Mouse (Mus musculus): Measurements from ENCODE around the gene Prpf31. TPM values are rescaled to one million over a fixed set of nuclear protein-coding genes. Genes with fewer than 3 reads are reported as not detected.

Prpf31 gene
- polyA plus RNA-seq, 1 experiment from 2014 or later, result 66.3 TPM

DNA sequence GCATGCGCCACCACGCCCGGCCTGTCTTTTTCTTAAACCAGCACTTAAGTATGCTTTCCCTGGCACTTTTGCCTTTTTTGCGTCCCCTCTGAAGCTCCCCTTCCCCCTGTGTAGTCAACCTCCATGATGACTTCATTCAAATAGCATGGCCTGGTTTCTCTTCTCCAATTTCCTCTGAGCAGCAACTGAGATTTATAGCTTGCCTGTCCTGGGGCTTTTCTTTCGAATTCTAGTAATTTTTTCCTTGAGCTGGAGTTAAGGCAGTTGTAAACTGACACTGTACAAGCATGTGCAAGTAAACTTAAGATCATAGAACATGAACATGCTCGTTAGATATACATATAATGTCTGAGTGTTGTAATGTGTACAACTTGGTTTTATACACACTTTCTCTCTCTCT, 22.4 kb upstream of the Prpf31 start:
- Histone ChIP-seq H3K9me3 (replicated peaks; ENCODE audit: low read length) (no peaks in the 10 kb centered on the region), H3K4me3 (replicated peaks; ENCODE audit: low read depth, low read length) (no peak overlapping the region), H3K4me1 (replicated peaks; ENCODE audit: insufficient read depth, low read length) (no peaks in the 10 kb centered on the region), H3K36me3 (ENCODE audit: insufficient read depth, low read length) (no peaks in the 10 kb centered on the region), H3K4me2 (ENCODE audit: low read length) (no peak overlapping the region), H3K9ac (ENCODE audit: low read depth, low read length) (no peak overlapping the region), H3K27me3 (ENCODE audit: insufficient read depth, low read length) (no peaks in the 10 kb centered on the region), H3K27ac (no peak overlapping the region)
- WGBS, result 59% methylated on average over 6 of the region's 6 CpGs
- TF ChIP-seq CTCF (IDR thresholded peaks at IDR 0.05; ENCODE audit: low read depth), result no peak
- DNase-seq (ENCODE audit: low spot score), result peak; percentile 67
- ATAC-seq (replicated peaks; ENCODE audit: low FRiP score, low read depth), result no peak

GRCm38 (mm10) chr7:3608668-3609067, 21.1 kb upstream of the Prpf31 start:
- ATAC-seq (replicated peaks; ENCODE audit: low FRiP score, low read depth), result no peak
- 90% methylated on average over 3 of the region's 3 CpGs for WGBS

GRCm38 (mm10) chr7:3609082-3609481, 20.7 kb upstream of the Prpf31 start:
- no peak for TF ChIP-seq CTCF (IDR thresholded peaks at IDR 0.05; ENCODE audit: low read depth)
- DNase-seq (ENCODE audit: low spot score) (peak; percentile 13), ATAC-seq (replicated peaks; ENCODE audit: low FRiP score, low read depth) (no peak)
- Histone ChIP-seq H3K9me3 (replicated peaks; ENCODE audit: low read length) (no peaks in the 10 kb centered on the region), H3K27me3 (ENCODE audit: insufficient read depth, low read length) (no peaks in the 10 kb centered on the region), H3K9ac (ENCODE audit: low read depth, low read length) (no peak overlapping the region), H3K4me3 (replicated peaks; ENCODE audit: low read depth, low read length) (no peak overlapping the region), H3K27ac (no peak overlapping the region), H3K4me2 (ENCODE audit: low read length) (no peak overlapping the region), H3K36me3 (ENCODE audit: insufficient read depth, low read length) (no peaks in the 10 kb centered on the region), H3K4me1 (replicated peaks; ENCODE audit: insufficient read depth, low read length) (no peaks in the 10 kb centered on the region)
- 21% methylated on average over 3 of the region's 3 CpGs for WGBS

More at GRCm38 (mm10) chr7:3608668-3609067, 21.1 kb upstream of the Prpf31 start:
- Histone ChIP-seq H3K27ac (no peak overlapping the region), H3K4me1 (replicated peaks; ENCODE audit: insufficient read depth, low read length) (no peaks in the 10 kb centered on the region), H3K4me3 (replicated peaks; ENCODE audit: low read depth, low read length) (no peak overlapping the region), H3K36me3 (ENCODE audit: insufficient read depth, low read length) (no peaks in the 10 kb centered on the region), H3K9me3 (replicated peaks; ENCODE audit: low read length) (no peaks in the 10 kb centered on the region), H3K9ac (ENCODE audit: low read depth, low read length) (no peak overlapping the region), H3K4me2 (ENCODE audit: low read length) (no peak overlapping the region), H3K27me3 (ENCODE audit: insufficient read depth, low read length) (no peaks in the 10 kb centered on the region)
- DNase-seq (ENCODE audit: low spot score), result no peak
- no peak for TF ChIP-seq CTCF (IDR thresholded peaks at IDR 0.05; ENCODE audit: low read depth)

- WGBS, result 71% methylated on average over 3 of the region's 3 CpGs
- Histone ChIP-seq H3K4me2 (ENCODE audit: low read length) (no peak overlapping the region), H3K36me3 (ENCODE audit: insufficient read depth, low read length) (no peaks in the 10 kb centered on the region), H3K27me3 (ENCODE audit: insufficient read depth, low read length) (no peaks in the 10 kb centered on the region), H3K27ac (no peak overlapping the region), H3K9me3 (replicated peaks; ENCODE audit: low read length) (no peaks in the 10 kb centered on the region), H3K4me3 (replicated peaks; ENCODE audit: low read depth, low read length) (no peak overlapping the region), H3K4me1 (replicated peaks; ENCODE audit: insufficient read depth, low read length) (no peaks in the 10 kb centered on the region), H3K9ac (ENCODE audit: low read depth, low read length) (no peak overlapping the region)
- DNase-seq (ENCODE audit: low spot score), result no peak
- no peak for ATAC-seq (replicated peaks; ENCODE audit: low FRiP score, low read depth)
- TF ChIP-seq CTCF (IDR thresholded peaks at IDR 0.05; ENCODE audit: low read depth), result no peak
Observed at GRCm38 (mm10) chr7:3610437-3610836, 19.3 kb upstream of the Prpf31 start.

GRCm38 (mm10) chr7:3611006-3611405, 18.8 kb upstream of the Prpf31 start:
- Histone ChIP-seq H3K9me3 (replicated peaks; ENCODE audit: low read length) (no peaks in the 10 kb centered on the region), H3K4me1 (replicated peaks; ENCODE audit: insufficient read depth, low read length) (no peaks in the 10 kb centered on the region), H3K9ac (ENCODE audit: low read depth, low read length) (no peak overlapping the region), H3K27me3 (ENCODE audit: insufficient read depth, low read length) (no peaks in the 10 kb centered on the region), H3K4me3 (replicated peaks; ENCODE audit: low read depth, low read length) (no peak overlapping the region), H3K27ac (no peak overlapping the region), H3K36me3 (ENCODE audit: insufficient read depth, low read length) (no peaks in the 10 kb centered on the region), H3K4me2 (ENCODE audit: low read length) (no peak overlapping the region)
- DNase-seq (ENCODE audit: low spot score) (no peak), ATAC-seq (replicated peaks; ENCODE audit: low FRiP score, low read depth) (no peak)
- TF ChIP-seq CTCF (IDR thresholded peaks at IDR 0.05; ENCODE audit: low read depth), result no peak
- WGBS, result 91% methylated on average over 13 of the region's 13 CpGs

- Histone ChIP-seq H3K27me3 (ENCODE audit: insufficient read depth, low read length) (no peaks in the 10 kb centered on the region), H3K4me1 (replicated peaks; ENCODE audit: insufficient read depth, low read length) (no peaks in the 10 kb centered on the region), H3K27ac (no peak overlapping the region), H3K9ac (ENCODE audit: low read depth, low read length) (no peak overlapping the region), H3K9me3 (replicated peaks; ENCODE audit: low read length) (no peaks in the 10 kb centered on the region), H3K36me3 (ENCODE audit: insufficient read depth, low read length) (0 out of 2 replicates have a peak, but pooled peaks cover 4% of the 10 kb centered on the region), H3K4me2 (ENCODE audit: low read length) (no peak overlapping the region), H3K4me3 (replicated peaks; ENCODE audit: low read depth, low read length) (no peak overlapping the region)
- DNase-seq (ENCODE audit: low spot score), result no peak
- TF ChIP-seq CTCF (IDR thresholded peaks at IDR 0.05; ENCODE audit: low read depth), result no peak
- WGBS, result 75% methylated on average over 3 of the region's 3 CpGs
- no peak for ATAC-seq (replicated peaks; ENCODE audit: low FRiP score, low read depth)
Observed at GRCm38 (mm10) chr7:3614021-3614420, 15.8 kb upstream of the Prpf31 start.

- H3K9me3 ChIP-seq (replicated peaks; ENCODE audit: low read length), result no peaks in the 10 kb centered on the region
- H3K4me2 ChIP-seq (ENCODE audit: low read length), result peak within 1 kb of the TSS; percentile 60; the same call in 1 of the 2 replicates
- H3K27me3 ChIP-seq (ENCODE audit: insufficient read depth, low read length), result no peaks in the 10 kb centered on the region
- peak within 1 kb of the TSS; percentile 89; the same call in 1 of the 2 replicates for H3K4me3 ChIP-seq (replicated peaks; ENCODE audit: low read depth, low read length)
- no peaks in the 10 kb centered on the region for H3K4me1 ChIP-seq (replicated peaks; ENCODE audit: insufficient read depth, low read length)
- TF ChIP-seq CTCF (IDR thresholded peaks at IDR 0.05; ENCODE audit: low read depth), result no peak
- DNase-seq (ENCODE audit: low spot score), result no peak
- no peak within 1 kb of the TSS for H3K9ac ChIP-seq (ENCODE audit: low read depth, low read length)
- no peak for ATAC-seq (replicated peaks; ENCODE audit: low FRiP score, low read depth)
- WGBS, result 79% methylated on average over 4 of the region's 4 CpGs
- H3K27ac ChIP-seq, result no peak within 1 kb of the TSS
- peaks cover 19% of the 10 kb centered on the region for H3K36me3 ChIP-seq (ENCODE audit: insufficient read depth, low read length)
Observed at GRCm38 (mm10) chr7:3616057-3616388, 13.8 kb upstream of the Prpf31 start, which contains the start of gene Oscar. TSS of gene Oscar (minus strand) at chr7:3616157.

Data from kidney, postnatal 0 days (tissue).